Mouse (Mus musculus) testis, adult 2 months (tissue): ENCODE measurements at regions not wholly inside any gene's neighbourhood (a gene's known extent, or its start where the extent isn't known, plus 50 kb on each side); places are given as distances from the start of the nearest gene placed in this dataset.

Source experiments
- CTCF ChIP-seq: fragments of 200-500 bp; IDR thresholded peaks from 2 replicates; pipeline ENCODE4 v1.5.1; 2012; ENCODE audit warnings: low read depth, mild to moderate bottlenecking, inconsistent platforms, low read length, moderate library complexity; ENCODE audit not compliant: control insufficient read depth, insufficient read depth, insufficient replicate concordance
- POLR2A ChIP-seq: fragments of 200-500 bp; IDR thresholded peaks from 2 replicates; pipeline ENCODE4 v1.6.1; 2012; ENCODE audit warnings: low read depth, mild to moderate bottlenecking, inconsistent platforms, low read length, moderate library complexity; ENCODE audit not compliant: control insufficient read depth

- TF ChIP-seq CTCF (no peak), POLR2A (no peak)
These were observed 165.8 kb upstream of the Ptbp2 start for GRCm38 (mm10) chr3:119950070-119950469.
